Comparison of ENCODE assay signal across 11 mouse cellular contexts in genomic region chr9:70998719-70999118, GRCm38 (mm10). TPM values are rescaled to one million over a fixed set of nuclear protein-coding genes. Genes with fewer than 3 reads are reported as not detected.
DNase-seq lines count a peak whose midpoint lies in the region; ATAC-seq and TF ChIP-seq lines count a peak whose summit lies in the region.
"Had no signal": no experiment of that assay in that cellular context is flagged by ENCODE, and none has a peak within 500 bp of the region (broad histone marks: within the 10 kb centered on the region; RNA-seq: fewer than 3 reads in every experiment).

No protein-coding gene starts in this region.

- intact Hi-C loops in gastrocnemius, postnatal 14 days (cut with DNase I; ENCODE audit: low total_unique reads) = no loop called here

- TF ChIP-seq POLR2A in brain, embryonic 14.5 days (IDR thresholded peaks at IDR 0.05; ENCODE audit: borderline replicate concordance, extremely low read depth, insufficient read depth, insufficient read length, poor library complexity, severe bottlenecking) = no peak

- H3K9me3 ChIP-seq in liver, postnatal 0 days (ENCODE audit: low read length) = no peaks in the 10 kb centered on the region
- H3K9me3 ChIP-seq in liver, embryonic 12.5 days (replicated peaks) = no peaks in the 10 kb centered on the region
- H3K9me3 ChIP-seq in embryonic facial prominence, embryonic 10.5 days = no peaks in the 10 kb centered on the region
- H3K9me3 ChIP-seq: G1E; lung, embryonic 15.5 days had no signal

- H3K27me3 ChIP-seq in liver, postnatal 0 days (ENCODE audit: insufficient read depth, low read length) = no peaks in the 10 kb centered on the region
- H3K27me3 ChIP-seq in liver, embryonic 12.5 days (replicated peaks) = no peaks in the 10 kb centered on the region
- H3K27me3 ChIP-seq in embryonic facial prominence, embryonic 10.5 days (replicated peaks; ENCODE audit: low read depth, poor library complexity, severe bottlenecking) = no peaks in the 10 kb centered on the region
- H3K27me3 ChIP-seq: lung, embryonic 15.5 days had no signal

- H3K4me2 ChIP-seq in liver, postnatal 0 days (ENCODE audit: low read depth, low read length) = no peak overlapping the region
- H3K4me2 ChIP-seq in liver, embryonic 12.5 days = no peak overlapping the region
- H3K4me2 ChIP-seq: lung, embryonic 15.5 days had no signal

- H3K27ac ChIP-seq in liver, postnatal 0 days (ENCODE audit: low read depth) = no peak overlapping the region
- no peak overlapping the region for H3K27ac ChIP-seq in liver, embryonic 12.5 days
- no peak overlapping the region for H3K27ac ChIP-seq in embryonic facial prominence, embryonic 10.5 days (replicated peaks)
- H3K27ac ChIP-seq: lung, embryonic 15.5 days had no signal

- TF ChIP-seq CTCF in liver, postnatal 0 days (IDR thresholded peaks at IDR 0.05; ENCODE audit: low read depth) = no peak
- TF ChIP-seq CTCF in brain, embryonic 14.5 days (IDR thresholded peaks at IDR 0.05; ENCODE audit: borderline replicate concordance, extremely low read depth, insufficient read depth, insufficient read length) = no peak

- H3K9ac ChIP-seq in liver, postnatal 0 days (replicated peaks) = no peak overlapping the region
- no peak overlapping the region for H3K9ac ChIP-seq in liver, embryonic 12.5 days
- H3K9ac ChIP-seq: lung, embryonic 15.5 days had no signal

- no peaks in the 10 kb centered on the region for H3K36me3 ChIP-seq in liver, postnatal 0 days (replicated peaks; ENCODE audit: insufficient read depth, low read length)
- H3K36me3 ChIP-seq in liver, embryonic 12.5 days = no peaks in the 10 kb centered on the region
- no peaks in the 10 kb centered on the region for H3K36me3 ChIP-seq in embryonic facial prominence, embryonic 10.5 days (replicated peaks)
- H3K36me3 ChIP-seq: G1E; lung, embryonic 15.5 days had no signal

- no peak for TF ChIP-seq EP300 in liver, postnatal 0 days (IDR thresholded peaks at IDR 0.05; ENCODE audit: low read depth)

- no peak overlapping the region for H3K4me3 ChIP-seq in liver, postnatal 0 days (ENCODE audit: low read depth, low read length)
- no peak overlapping the region for H3K4me3 ChIP-seq in liver, embryonic 12.5 days
- no peak overlapping the region for H3K4me3 ChIP-seq in embryonic facial prominence, embryonic 10.5 days
- H3K4me3 ChIP-seq: lung, embryonic 15.5 days had no signal

- no peaks in the 10 kb centered on the region for H3K4me1 ChIP-seq in liver, postnatal 0 days (ENCODE audit: insufficient read depth)
- H3K4me1 ChIP-seq in liver, embryonic 12.5 days = no peaks in the 10 kb centered on the region
- no peaks in the 10 kb centered on the region for H3K4me1 ChIP-seq in embryonic facial prominence, embryonic 10.5 days
- H3K4me1 ChIP-seq: lung, embryonic 15.5 days had no signal

- 67% methylated on average over 6 of the region's 6 CpGs for WGBS in liver, postnatal 0 days (ENCODE audit: insufficient replicate concordance)
- 52% methylated on average over 6 of the region's 6 CpGs for WGBS in liver, embryonic 12.5 days (ENCODE audit: insufficient replicate concordance)
- 79% methylated on average over 6 of the region's 6 CpGs for whole genome bisulfite sequencing in embryonic facial prominence, embryonic 10.5 days

- 0 out of 2 replicates have a peak, but pooled peaks have one; percentile 27 for ATAC-seq in liver, postnatal 0 days
- no peak for ATAC-seq in liver, embryonic 12.5 days

- no peak for DNase-seq in liver, postnatal 0 days
- DNase-seq in brain, embryonic 14.5 days (ENCODE audit: low read depth) = peak; percentile 65
- DNase-seq in layer of hippocampus, postnatal 36 days = peak; percentile 53 to 54
- peak; percentile 84 to 86 for DNase-seq in right cerebral cortex, postnatal 36 days (ENCODE audit: low spot score in 2 of 2)
- no peak for DNase-seq in embryonic facial prominence, embryonic 10.5 days (ENCODE audit: low spot score)
- DNase-seq in thymus, adult 18-20 months = no peak
- DNase-seq in gastrocnemius, postnatal 14 days = no peak

RNA-seq across cellular contexts. Expression of gene Lipc, which starts 46.7 kb away (rescaled TPM):
- 104 and 108 TPM in 2 replicates for polyA plus RNA-seq in liver, postnatal 0 days (2015; fragmentation: Nextera tagmentation; extraction: Ambion mirVana)
- 15.4 and 17.5 TPM in 2 replicates for polyA plus RNA-seq in liver, embryonic 12.5 days (2016; fragmentation: Nextera tagmentation; extraction: Ambion mirVana)
- 0.09 and 0.16 TPM in 2 replicates for polyA plus RNA-seq in brain, embryonic 14.5 days (2012; rRNA removed)
- under 1 TPM in 1 of 2 experiments, not detected in 1; 0.25 TPM for total RNA-seq in layer of hippocampus, postnatal 36 days (2021)
- polyA plus RNA-seq in embryonic facial prominence, embryonic 10.5 days (2016; fragmentation: Nextera tagmentation; extraction: Ambion mirVana) = not detected in 2 replicates
- total RNA-seq in gastrocnemius, postnatal 14 days (2021) = not detected
- polyA plus RNA-seq: G1E; intestine, embryonic 14.5 days had no signal

Comparison
In these comparisons a context has a peak if more than half of its experiments do, and no peak if none do; other contexts are left out.
1. DNase-seq: peak in brain, embryonic 14.5 days (single experiment), layer of hippocampus, postnatal 36 days (2 of 2) and right cerebral cortex, postnatal 36 days (2 of 2); none in liver, postnatal 0 days (single experiment), embryonic facial prominence, embryonic 10.5 days (single experiment), thymus, adult 18-20 months (0 of 2) and gastrocnemius, postnatal 14 days (single experiment).
2. RNA of gene Lipc, which starts 46.7 kb away (polyA plus RNA-seq): 104 to 108 TPM in liver, postnatal 0 days and 15.4 to 17.5 TPM in liver, embryonic 12.5 days; 0.09 to 0.16 TPM in brain, embryonic 14.5 days and not detected in embryonic facial prominence, embryonic 10.5 days; every median in the first group is over 10 times any median in the second.